Mouse (Mus musculus) layer of hippocampus, adult 6 months (tissue): ENCODE results near the gene Dmp1. TPM values are rescaled to one million over a fixed set of nuclear protein-coding genes. Genes with fewer than 3 reads are reported as not detected.

ENCODE experiments used
- long read RNA-seq, 2 experiments: library from polyadenylated mRNA; unstranded; transcript quantifications; one replicate each; pipeline ENCODE4 v2.0.0; 2019 to 2020
- polyA plus RNA-seq: library from polyadenylated mRNA; unstranded; fragments of <200 nt; fragmentation: Nextera tagmentation; gene quantifications from 2 replicates; pipeline ENCODE4 v1.2.3, GENCODE M21; 2021

The Dmp1 gene
- polyA plus RNA-seq, result 2.1 and 2.2 TPM in 2 replicates
- long read RNA-seq, experiment 1, partial matches to known transcripts, result 11 of 13 reads
- long read RNA-seq, experiment 1, other reads (novel, unspliced or antisense), result 2 of 13 reads
- long read RNA-seq, experiment 2, partial matches to known transcripts, result 42 of 47 reads
- long read RNA-seq, experiment 2, other reads (novel, unspliced or antisense), result 4 of 47 reads

DNA sequence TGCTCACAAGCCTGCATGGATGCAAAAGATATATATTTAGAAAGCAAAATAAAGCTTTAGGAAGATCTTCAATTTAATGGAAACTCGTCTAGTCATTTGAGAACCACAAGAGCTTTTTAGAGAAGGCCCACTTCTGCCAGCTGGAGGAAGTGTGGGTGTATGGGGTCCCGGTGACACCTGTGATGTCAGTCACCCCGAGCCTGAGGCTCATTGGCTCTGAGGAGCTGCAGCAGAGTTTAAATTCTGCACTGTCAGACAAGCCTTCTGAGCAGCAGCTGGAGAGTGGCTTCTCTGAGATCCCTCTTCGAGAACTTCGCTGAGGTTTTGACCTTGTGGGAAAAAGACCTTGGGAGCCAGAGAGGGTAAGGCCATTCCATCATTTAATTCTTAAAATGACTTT lies at the start of gene Dmp1:
Gene Dmp1, plus strand, starts transcription at position 263 of the 400 bp plus-strand sequence.

DNA sequence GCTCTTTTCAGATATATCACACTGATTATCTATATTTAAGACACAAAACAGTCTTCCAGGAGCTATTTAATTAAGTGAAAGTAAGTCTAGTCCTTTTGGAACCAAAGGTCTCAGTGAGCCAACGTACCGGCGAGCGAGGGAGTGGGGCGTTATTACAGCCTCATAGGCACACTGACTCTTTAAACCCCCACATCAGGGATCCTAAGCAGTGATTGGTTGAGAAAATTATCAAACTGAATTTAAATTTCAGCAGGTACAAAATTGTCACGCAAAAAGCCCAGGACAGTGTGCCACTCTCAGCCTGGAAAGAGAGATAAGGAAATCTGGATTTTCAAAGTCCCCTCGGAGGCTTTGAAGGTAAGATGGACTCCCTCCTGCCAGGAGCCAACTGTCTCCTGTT lies 32.0 kb upstream of the Dmp1 start, which contains the start of gene Dspp:
Gene Dspp, plus strand, starts transcription at position 301 of the 400 bp plus-strand sequence.

Other genes with a start within 250 kb of the Dmp1 start
- not detected in 2 replicates for gene Hsd17b13, start 225.2 kb upstream of the Dmp1 start, polyA plus RNA-seq
- gene Hsd17b11, start 180.7 kb upstream of the Dmp1 start, polyA plus RNA-seq, result 4.2 and 5.0 TPM in 2 replicates
- gene Nudt9, start 156.3 kb upstream of the Dmp1 start, polyA plus RNA-seq, result 107 and 119 TPM in 2 replicates
- gene Gm17660, start 125.0 kb upstream of the Dmp1 start, polyA plus RNA-seq, result 0.31 and 0.44 TPM in 2 replicates
- 1,209 and 1,368 TPM in 2 replicates for gene Sparcl1, start 88.9 kb upstream of the Dmp1 start, polyA plus RNA-seq
- gene Dspp, start 31.9 kb upstream of the Dmp1 start, polyA plus RNA-seq, result 0.06 TPM in 1 of 2 replicates, not detected in the other
- gene Ibsp, start 96.6 kb downstream of the Dmp1 start, polyA plus RNA-seq, result 0.21 and 0.29 TPM in 2 replicates
- not detected in 2 replicates for gene Mepe, start 122.7 kb downstream of the Dmp1 start, polyA plus RNA-seq
- gene Spp1, start 232.5 kb downstream of the Dmp1 start, polyA plus RNA-seq, result 9.6 and 13.2 TPM in 2 replicates